Mouse (Mus musculus): ENCODE measurements around the gene S100a13. TPM values are rescaled to one million over a fixed set of nuclear protein-coding genes. Genes with fewer than 3 reads are reported as not detected.

S100a13 gene
- 10 to 100 TPM; 38.2 to 40.3 TPM for total RNA-seq (2023)

GRCm38 (mm10) chr3:90513796-90514590, at the start of gene S100a13, which contains the start of gene S100a1:
S100a13 (plus strand) TSS chr3:90514435.
S100a1 (minus strand) TSS chr3:90514392.

GRCm38 (mm10) chr3:90465686-90466310, 48.4 kb upstream of the S100a13 start, which contains the start of gene Npr1:
Npr1 (minus strand) TSS chr3:90465866.

GRCm38 (mm10) chr3:90475831-90476611, 38.2 kb upstream of the S100a13 start, which contains the start of gene Ilf2:
Ilf2 (plus strand) TSS chr3:90476126.

GRCm38 (mm10) chr3:90490696-90491256, 23.5 kb upstream of the S100a13 start, which contains the start of gene Snapin:
Snapin (minus strand) TSS chr3:90491033.

GRCm38 (mm10) chr3:90508950-90509746, 5.1 kb upstream of the S100a13 start, which contains the start of gene Chtop:
Chtop (minus strand) TSS chr3:90509498.

GRCm38 (mm10) chr3:90526580-90526979, 12.3 kb downstream of the S100a13 start, which contains the start of gene S100a14:
S100a14 (plus strand) TSS chr3:90526856.

GRCm38 (mm10) chr3:90537141-90537904, 23.1 kb downstream of the S100a13 start, which contains the start of gene S100a16:
S100a16 (plus strand) TSS chr3:90537254.

GRCm38 (mm10) chr3:90560008-90560628, 45.9 kb downstream of the S100a13 start, which contains the start of gene S100a3:
S100a3 (plus strand) TSS chr3:90560578.

Other genes starting within 250 kb of the S100a13 start
- 10 to 100 TPM; 73.7 to 80.7 TPM for gene Dennd4b, start 249.2 kb upstream of the S100a13 start, total RNA-seq (2023)
- 100 to 1,000 TPM; 109 to 114 TPM for gene Gatad2b, start 221.3 kb upstream of the S100a13 start, total RNA-seq (2023)
- 1 to 10 TPM; 1.8 to 2.2 TPM for gene Slc27a3, start 124.5 kb upstream of the S100a13 start, total RNA-seq (2023)
- gene Ints3, start 80.8 kb upstream of the S100a13 start, total RNA-seq (2023), result 10 to 100 TPM; 57.3 to 67.2 TPM
- gene Npr1, start 48.6 kb upstream of the S100a13 start, total RNA-seq (2023), result not detected
- 10 to 100 TPM; 89.4 to 92.6 TPM for gene Ilf2, start 38.3 kb upstream of the S100a13 start, total RNA-seq (2023)
- 10 to 100 TPM; 36.9 to 38.9 TPM for gene Snapin, start 23.4 kb upstream of the S100a13 start, total RNA-seq (2023)
- gene Chtop, start 4.9 kb upstream of the S100a13 start, total RNA-seq (2023), result 100 to 1,000 TPM; 183 to 188 TPM
- 1 to 10 TPM in 1 of 2 experiments, not detected in 1; 1.5 TPM for gene S100a1, start within 50 bp of the S100a13 start, total RNA-seq (2023)
- 1 to 10 TPM; 1.3 to 3.4 TPM for gene S100a14, start 12.4 kb downstream of the S100a13 start, total RNA-seq (2023)
- not detected for gene S100a16, start 22.8 kb downstream of the S100a13 start, total RNA-seq (2023)
- 1 to 10 TPM in 1 of 2 experiments, not detected in 1; 1.1 TPM for gene S100a3, start 46.1 kb downstream of the S100a13 start, total RNA-seq (2023)
- not detected for gene S100a2, start 75.8 kb downstream of the S100a13 start, total RNA-seq (2023)
- not detected for gene Gm42674, start 87.5 kb downstream of the S100a13 start, total RNA-seq (2023)
- gene S100a4, start 89.3 kb downstream of the S100a13 start, total RNA-seq (2023), result 10 to 100 TPM; 34.0 to 64.5 TPM
- not detected for gene S100a5, start 94.1 kb downstream of the S100a13 start, total RNA-seq (2023)
- 10 to 100 TPM; 23.8 to 39.8 TPM for gene S100a6, start 98.4 kb downstream of the S100a13 start, total RNA-seq (2023)
- gene S100a7a, start 139.6 kb downstream of the S100a13 start, total RNA-seq (2023), result not detected
- gene S100a8, start 154.5 kb downstream of the S100a13 start, total RNA-seq (2023), result 10 to 100 TPM in 1 of 2 experiments, 1 to 10 TPM in 1; 8.0 to 10.6 TPM
- gene S100a9, start 181.3 kb downstream of the S100a13 start, total RNA-seq (2023), result 10 to 100 TPM in 1 of 2 experiments, 1 to 10 TPM in 1; 8.2 to 12.7 TPM
- gene Pglyrp4, start 212.5 kb downstream of the S100a13 start, total RNA-seq (2023), result not detected